Mouse (Mus musculus): ENCODE measurements at regions not wholly inside any gene's neighbourhood (a gene's known extent, or its start where the extent isn't known, plus 50 kb on each side); places are given as distances from the start of the nearest gene placed in this dataset.

GRCm38 (mm10) chr5:101216837-101217571, 371.5 kb downstream of the Gpat3 start:
- no peak overlapping the region for H3K27ac ChIP-seq (ENCODE audit: insufficient read depth, low read length)
- 83% methylated on average over 10 of the region's 10 CpGs for WGBS
- TF ChIP-seq POLR2A (IDR thresholded peaks at IDR 0.05; ENCODE audit: borderline replicate concordance, insufficient read depth, low read length) (no peak), CTCF (IDR thresholded peaks at IDR 0.05; ENCODE audit: borderline replicate concordance, insufficient read depth, low read depth, low read length) (no peak)
- no peak overlapping the region for H3K4me3 ChIP-seq (replicated peaks; ENCODE audit: insufficient read depth, low read depth, low read length)
- H3K4me1 ChIP-seq (ENCODE audit: control insufficient read depth, insufficient read depth, low read length), result no peaks in the 10 kb centered on the region
- no peak for DNase-seq
- no peaks in the 10 kb centered on the region for H3K27me3 ChIP-seq (ENCODE audit: control insufficient read depth, insufficient read depth, low read length)

GRCm38 (mm10) chr5:101211974-101212373, 366.5 kb downstream of the Gpat3 start:
- Histone ChIP-seq H3K4me1 (ENCODE audit: control insufficient read depth, insufficient read depth, low read length) (no peaks in the 10 kb centered on the region), H3K4me3 (replicated peaks; ENCODE audit: insufficient read depth, low read depth, low read length) (no peak overlapping the region), H3K27me3 (ENCODE audit: control insufficient read depth, insufficient read depth, low read length) (no peaks in the 10 kb centered on the region), H3K27ac (ENCODE audit: insufficient read depth, low read length) (no peak overlapping the region)
- 93% methylated on average over 4 of the region's 4 CpGs for WGBS
- no peak for DNase-seq
- no peak for TF ChIP-seq CTCF (IDR thresholded peaks at IDR 0.05; ENCODE audit: borderline replicate concordance, insufficient read depth, low read depth, low read length)
- no peak for TF ChIP-seq POLR2A (IDR thresholded peaks at IDR 0.05; ENCODE audit: borderline replicate concordance, insufficient read depth, low read length)

GRCm38 (mm10) chr5:101208150-101208549, 362.6 kb downstream of the Gpat3 start:
- 92% methylated on average over 5 of the region's 5 CpGs for WGBS
- TF ChIP-seq POLR2A (IDR thresholded peaks at IDR 0.05; ENCODE audit: borderline replicate concordance, insufficient read depth, low read length) (no peak), CTCF (IDR thresholded peaks at IDR 0.05; ENCODE audit: borderline replicate concordance, insufficient read depth, low read depth, low read length) (no peak)
- Histone ChIP-seq H3K27me3 (ENCODE audit: control insufficient read depth, insufficient read depth, low read length) (no peaks in the 10 kb centered on the region), H3K4me1 (ENCODE audit: control insufficient read depth, insufficient read depth, low read length) (no peaks in the 10 kb centered on the region), H3K4me3 (replicated peaks; ENCODE audit: insufficient read depth, low read depth, low read length) (no peak overlapping the region), H3K27ac (ENCODE audit: insufficient read depth, low read length) (no peak overlapping the region)
- no peak for DNase-seq

- H3K27me3 ChIP-seq (ENCODE audit: control insufficient read depth, insufficient read depth, low read length), result no peaks in the 10 kb centered on the region
- H3K27ac ChIP-seq (ENCODE audit: insufficient read depth, low read length), result no peak overlapping the region
- no peaks in the 10 kb centered on the region for H3K4me1 ChIP-seq (ENCODE audit: control insufficient read depth, insufficient read depth, low read length)
- 77% methylated on average over 4 of the region's 4 CpGs for WGBS
- H3K4me3 ChIP-seq (replicated peaks; ENCODE audit: insufficient read depth, low read depth, low read length), result no peak overlapping the region
- no peak for DNase-seq
- TF ChIP-seq POLR2A (IDR thresholded peaks at IDR 0.05; ENCODE audit: borderline replicate concordance, insufficient read depth, low read length) (no peak), CTCF (IDR thresholded peaks at IDR 0.05; ENCODE audit: borderline replicate concordance, insufficient read depth, low read depth, low read length) (no peak)
These were observed 350.0 kb downstream of the Gpat3 start for GRCm38 (mm10) chr5:101195501-101195900.

GRCm38 (mm10) chr5:101190976-101191375, 345.5 kb downstream of the Gpat3 start:
- TF ChIP-seq CTCF (IDR thresholded peaks at IDR 0.05; ENCODE audit: borderline replicate concordance, insufficient read depth, low read depth, low read length) (no peak), POLR2A (IDR thresholded peaks at IDR 0.05; ENCODE audit: borderline replicate concordance, insufficient read depth, low read length) (no peak)
- H3K27ac ChIP-seq (ENCODE audit: insufficient read depth, low read length), result no peak overlapping the region
- no peak for DNase-seq
- H3K4me1 ChIP-seq (ENCODE audit: control insufficient read depth, insufficient read depth, low read length), result no peaks in the 10 kb centered on the region
- no peak overlapping the region for H3K4me3 ChIP-seq (replicated peaks; ENCODE audit: insufficient read depth, low read depth, low read length)
- WGBS, result 86% methylated on average over 2 of the region's 2 CpGs
- H3K27me3 ChIP-seq (ENCODE audit: control insufficient read depth, insufficient read depth, low read length), result no peaks in the 10 kb centered on the region

GRCm38 (mm10) chr5:101173183-101173582, 327.7 kb downstream of the Gpat3 start:
- H3K4me1 ChIP-seq (ENCODE audit: control insufficient read depth, insufficient read depth, low read length), result no peaks in the 10 kb centered on the region
- WGBS, result 61% methylated on average over 9 of the region's 9 CpGs
- no peak overlapping the region for H3K27ac ChIP-seq (ENCODE audit: insufficient read depth, low read length)
- H3K27me3 ChIP-seq (ENCODE audit: control insufficient read depth, insufficient read depth, low read length), result no peaks in the 10 kb centered on the region; the same call in 1 of the 2 replicates
- no peak for TF ChIP-seq POLR2A (IDR thresholded peaks at IDR 0.05; ENCODE audit: borderline replicate concordance, insufficient read depth, low read length)
- TF ChIP-seq CTCF (IDR thresholded peaks at IDR 0.05; ENCODE audit: borderline replicate concordance, insufficient read depth, low read depth, low read length), result no peak
- no peak overlapping the region for H3K4me3 ChIP-seq (replicated peaks; ENCODE audit: insufficient read depth, low read depth, low read length)
- DNase-seq, result no peak

- no peak for DNase-seq
- WGBS, result 85% methylated on average over 10 of the region's 10 CpGs
- Histone ChIP-seq H3K4me1 (ENCODE audit: control insufficient read depth, insufficient read depth, low read length) (no peaks in the 10 kb centered on the region), H3K27me3 (ENCODE audit: control insufficient read depth, insufficient read depth, low read length) (no peaks in the 10 kb centered on the region; the same call in 1 of the 2 replicates), H3K4me3 (replicated peaks; ENCODE audit: insufficient read depth, low read depth, low read length) (no peak overlapping the region), H3K27ac (ENCODE audit: insufficient read depth, low read length) (no peak overlapping the region)
- TF ChIP-seq CTCF (IDR thresholded peaks at IDR 0.05; ENCODE audit: borderline replicate concordance, insufficient read depth, low read depth, low read length) (no peak), POLR2A (IDR thresholded peaks at IDR 0.05; ENCODE audit: borderline replicate concordance, insufficient read depth, low read length) (no peak)
These were observed 327.3 kb downstream of the Gpat3 start for GRCm38 (mm10) chr5:101172782-101173181.

- no peak for TF ChIP-seq POLR2A (IDR thresholded peaks at IDR 0.05; ENCODE audit: borderline replicate concordance, insufficient read depth, low read length)
- TF ChIP-seq CTCF (IDR thresholded peaks at IDR 0.05; ENCODE audit: borderline replicate concordance, insufficient read depth, low read depth, low read length), result no peak
These were observed 323.6 kb downstream of the Gpat3 start for GRCm38 (mm10) chr5:101169074-101169473.

More at GRCm38 (mm10) chr5:101169074-101169473, 323.6 kb downstream of the Gpat3 start:
- Histone ChIP-seq H3K4me3 (replicated peaks; ENCODE audit: insufficient read depth, low read depth, low read length) (no peak overlapping the region), H3K27me3 (ENCODE audit: control insufficient read depth, insufficient read depth, low read length) (no peaks in the 10 kb centered on the region; the same call in 1 of the 2 replicates), H3K4me1 (ENCODE audit: control insufficient read depth, insufficient read depth, low read length) (no peaks in the 10 kb centered on the region), H3K27ac (ENCODE audit: insufficient read depth, low read length) (no peak overlapping the region)
- 85% methylated on average over 2 of the region's 2 CpGs for WGBS
- DNase-seq, result no peak

Data from cerebellum, adult 2 months (tissue).